Comparison of ENCODE assay signal across 8 mouse cellular contexts in the genomic region with DNA sequence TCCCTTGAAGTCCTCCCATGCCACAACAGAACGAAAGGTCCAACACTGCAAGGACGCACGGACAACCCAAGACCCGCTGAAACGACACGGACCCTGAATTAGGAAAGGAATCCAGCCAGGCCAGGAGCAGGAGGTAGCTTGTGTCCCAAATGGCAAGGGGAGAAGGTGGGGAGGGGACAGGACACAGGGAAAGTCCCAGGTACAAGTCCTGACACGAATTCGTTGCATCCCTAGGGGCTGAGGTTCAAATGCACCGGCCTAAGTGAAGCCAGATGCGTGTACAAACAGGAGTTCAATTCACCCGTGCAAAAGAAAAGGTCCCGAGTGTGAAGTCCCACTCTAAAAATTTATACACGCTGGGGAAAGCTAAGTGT. TPM values are rescaled to one million over a fixed set of nuclear protein-coding genes. Genes with fewer than 3 reads are reported as not detected.
DNase-seq lines count a peak whose midpoint lies in the region; ATAC-seq and TF ChIP-seq lines count a peak whose summit lies in the region.

No protein-coding gene starts in this region.

- no peak for TF ChIP-seq POLR2A in cerebellum, adult 2 months (IDR thresholded peaks at IDR 0.05; ENCODE audit: borderline replicate concordance, insufficient read depth, low read length)
- no peak for TF ChIP-seq POLR2A in spleen, adult 2 months (IDR thresholded peaks at IDR 0.05; ENCODE audit: low read depth, low read length)

- no peaks in the 10 kb centered on the region for H3K9me3 ChIP-seq in limb, embryonic 13.5 days
- H3K9me3 ChIP-seq in stomach, embryonic 15.5 days, result no peaks in the 10 kb centered on the region

- WGBS in cerebellum, adult 2 months, result 4% methylated on average over 13 of the region's 13 CpGs
- WGBS in spleen, adult 2 months, result 34% methylated on average over 13 of the region's 13 CpGs
- WGBS in limb, embryonic 13.5 days, result 2% methylated on average over 13 of the region's 13 CpGs
- 3% methylated on average over 13 of the region's 13 CpGs for WGBS in stomach, embryonic 15.5 days

- no peaks in the 10 kb centered on the region for H3K27me3 ChIP-seq in cerebellum, adult 2 months (ENCODE audit: control insufficient read depth, insufficient read depth, low read length)
- H3K27me3 ChIP-seq in spleen, adult 2 months (ENCODE audit: control insufficient read depth, insufficient read depth, low read length), result no peaks in the 10 kb centered on the region
- H3K27me3 ChIP-seq in limb, embryonic 13.5 days, result no peaks in the 10 kb centered on the region
- H3K27me3 ChIP-seq in stomach, embryonic 15.5 days (replicated peaks), result no peaks in the 10 kb centered on the region

- no peak for TF ChIP-seq CTCF in cerebellum, adult 2 months (IDR thresholded peaks at IDR 0.05; ENCODE audit: borderline replicate concordance, insufficient read depth, low read depth, low read length)
- TF ChIP-seq CTCF in spleen, adult 2 months (IDR thresholded peaks at IDR 0.05; ENCODE audit: extremely low read depth, insufficient read depth, insufficient read length, insufficient replicate concordance), result no peak

- H3K4me2 ChIP-seq in limb, embryonic 13.5 days (replicated peaks), result peak overlapping the region; percentile 97
- H3K4me2 ChIP-seq in stomach, embryonic 15.5 days, result peak overlapping the region; percentile 94

- no peak for ATAC-seq in limb, embryonic 13.5 days (ENCODE audit: low FRiP score, low read depth)
- no peak for ATAC-seq in stomach, embryonic 15.5 days (ENCODE audit: insufficient read depth, low FRiP score, low read depth)

- H3K4me3 ChIP-seq in cerebellum, adult 2 months (replicated peaks; ENCODE audit: insufficient read depth, low read depth, low read length), result peak overlapping the region; percentile 70
- peak overlapping the region; percentile 92 for H3K4me3 ChIP-seq in spleen, adult 2 months (ENCODE audit: extremely low read depth, insufficient read depth, insufficient read length)
- peak overlapping the region; percentile 84 for H3K4me3 ChIP-seq in limb, embryonic 13.5 days
- H3K4me3 ChIP-seq in stomach, embryonic 15.5 days (replicated peaks), result peak overlapping the region; percentile 82

- H3K36me3 ChIP-seq in spleen, adult 2 months (ENCODE audit: control insufficient read depth, insufficient read depth, low read length), result peaks cover 37% of the 10 kb centered on the region
- H3K36me3 ChIP-seq in limb, embryonic 13.5 days, result peaks cover 42% of the 10 kb centered on the region
- H3K36me3 ChIP-seq in stomach, embryonic 15.5 days, result peaks cover 38% of the 10 kb centered on the region

- H3K4me1 ChIP-seq in cerebellum, adult 2 months (ENCODE audit: control insufficient read depth, insufficient read depth, low read length), result peaks cover 9% of the 10 kb centered on the region
- H3K4me1 ChIP-seq in spleen, adult 2 months (ENCODE audit: control insufficient read depth, insufficient read depth, insufficient read length), result peaks cover 6% of the 10 kb centered on the region; the same call in 1 of the 2 replicates
- H3K4me1 ChIP-seq in limb, embryonic 13.5 days, result peaks cover 24% of the 10 kb centered on the region
- peaks cover 17% of the 10 kb centered on the region for H3K4me1 ChIP-seq in stomach, embryonic 15.5 days

- H3K9ac ChIP-seq in limb, embryonic 13.5 days, result peak overlapping the region; percentile 87
- H3K9ac ChIP-seq in stomach, embryonic 15.5 days, result peak overlapping the region; percentile 70

- no peak for DNase-seq in cerebellum, adult 2 months
- DNase-seq in cerebellum, postnatal 14 days, result no peak
- no peak for DNase-seq in spleen, adult 2 months (ENCODE audit: low read depth in 1 of 2, low spot score in 2 of 2)
- no peak for DNase-seq in spleen, postnatal 36 days (ENCODE audit: low spot score in 2 of 2)
- no peak for DNase-seq in layer of hippocampus, adult 18-20 months (ENCODE audit: low spot score in 2 of 2)
- no peak for DNase-seq in spleen, adult 18-20 months

- H3K27ac ChIP-seq in cerebellum, adult 2 months (ENCODE audit: insufficient read depth, low read length), result no peak overlapping the region
- peak overlapping the region; percentile 85; the same call in 1 of the 2 replicates for H3K27ac ChIP-seq in spleen, adult 2 months (ENCODE audit: insufficient read depth, low read length)
- H3K27ac ChIP-seq in limb, embryonic 13.5 days, result peak overlapping the region; percentile 99
- H3K27ac ChIP-seq in stomach, embryonic 15.5 days, result peak overlapping the region; percentile 100

RNA-seq across cellular contexts. Expression of a gene that starts 1.1 kb away (rescaled TPM):
- 22.6 and 23.3 TPM in 2 replicates for polyA plus RNA-seq in cerebellum, adult 2 months (2012; rRNA removed)
- polyA plus RNA-seq in spleen, adult 2 months (2012; rRNA removed), result 16.1 TPM in 2 replicates
- 14.5 and 15.3 TPM in 2 replicates for polyA plus RNA-seq in limb, embryonic 13.5 days (2015; fragmentation: Nextera tagmentation; extraction: Ambion mirVana)
- 9.1 and 9.6 TPM in 2 replicates for polyA plus RNA-seq in stomach, embryonic 15.5 days (2015; fragmentation: Nextera tagmentation; extraction: Ambion mirVana)
- total RNA-seq in layer of hippocampus, adult 18-20 months (2021), result 10 to 100 TPM; 75.7 to 77.5 TPM

RNA-seq across cellular contexts. Expression of a gene that starts 10.6 kb away (rescaled TPM):
- polyA plus RNA-seq in cerebellum, adult 2 months (2012; rRNA removed), result 106 and 112 TPM in 2 replicates
- 67.9 and 95.7 TPM in 2 replicates for polyA plus RNA-seq in spleen, adult 2 months (2012; rRNA removed)
- polyA plus RNA-seq in limb, embryonic 13.5 days (2015; fragmentation: Nextera tagmentation; extraction: Ambion mirVana), result 71.2 and 71.4 TPM in 2 replicates
- polyA plus RNA-seq in stomach, embryonic 15.5 days (2015; fragmentation: Nextera tagmentation; extraction: Ambion mirVana), result 52.8 and 55.5 TPM in 2 replicates
- 10 to 100 TPM; 50.8 to 57.6 TPM for total RNA-seq in layer of hippocampus, adult 18-20 months (2021)

RNA-seq across cellular contexts. Expression of a gene that starts 10.9 kb away (rescaled TPM):
- polyA plus RNA-seq in cerebellum, adult 2 months (2012; rRNA removed), result 23.3 and 23.7 TPM in 2 replicates
- polyA plus RNA-seq in spleen, adult 2 months (2012; rRNA removed), result 19.9 and 27.6 TPM in 2 replicates
- polyA plus RNA-seq in limb, embryonic 13.5 days (2015; fragmentation: Nextera tagmentation; extraction: Ambion mirVana), result 22.3 and 24.5 TPM in 2 replicates
- polyA plus RNA-seq in stomach, embryonic 15.5 days (2015; fragmentation: Nextera tagmentation; extraction: Ambion mirVana), result 20.5 and 24.7 TPM in 2 replicates
- 1 to 10 TPM; 5.9 TPM for total RNA-seq in layer of hippocampus, adult 18-20 months (2021)

RNA-seq across cellular contexts. Expression of a gene that starts 33.8 kb away (rescaled TPM):
- polyA plus RNA-seq in cerebellum, adult 2 months (2012; rRNA removed), result 29.7 and 29.9 TPM in 2 replicates
- 55.1 and 65.1 TPM in 2 replicates for polyA plus RNA-seq in spleen, adult 2 months (2012; rRNA removed)
- 27.5 and 29.1 TPM in 2 replicates for polyA plus RNA-seq in limb, embryonic 13.5 days (2015; fragmentation: Nextera tagmentation; extraction: Ambion mirVana)
- polyA plus RNA-seq in stomach, embryonic 15.5 days (2015; fragmentation: Nextera tagmentation; extraction: Ambion mirVana), result 58.0 and 59.8 TPM in 2 replicates
- total RNA-seq in layer of hippocampus, adult 18-20 months (2021), result 10 to 100 TPM; 11.6 to 12.9 TPM

RNA-seq across cellular contexts. Expression of a gene that starts 35.4 kb away (rescaled TPM):
- polyA plus RNA-seq in cerebellum, adult 2 months (2012; rRNA removed), result 115 and 120 TPM in 2 replicates
- polyA plus RNA-seq in spleen, adult 2 months (2012; rRNA removed), result 59.0 and 65.4 TPM in 2 replicates
- 38.6 and 40.7 TPM in 2 replicates for polyA plus RNA-seq in limb, embryonic 13.5 days (2015; fragmentation: Nextera tagmentation; extraction: Ambion mirVana)
- polyA plus RNA-seq in stomach, embryonic 15.5 days (2015; fragmentation: Nextera tagmentation; extraction: Ambion mirVana), result 32.4 and 39.3 TPM in 2 replicates
- total RNA-seq in layer of hippocampus, adult 18-20 months (2021), result 100 to 1,000 TPM; 159 to 168 TPM
